In genomic region chr14:51855280-51855679, GRCm38 (mm10) we compare ENCODE assay signal across 10 mouse cellular contexts. TPM values are rescaled to one million over a fixed set of nuclear protein-coding genes. Genes with fewer than 3 reads are reported as not detected.
DNase-seq lines count a peak whose midpoint lies in the region; ATAC-seq lines count a peak whose summit lies in the region.
"Had no signal": no experiment of that assay in that cellular context is flagged by ENCODE, and none has a peak within 500 bp of the region (broad histone marks: within the 10 kb centered on the region; RNA-seq: fewer than 3 reads in every experiment).

No protein-coding gene starts in this region.

- ATAC-seq in common myeloid progenitor, adult 5-6 weeks (replicated peaks; ENCODE audit: low read depth, poor library complexity, severe bottlenecking): peak; percentile 52; the same call in 1 of the 2 replicates
- ATAC-seq in megakaryocyte, adult 5-6 weeks (ENCODE audit: poor library complexity, severe bottlenecking): peak; percentile 57

- peak; percentile 10 for DNase-seq in CD4-positive helper T cell, adult 2 months (ENCODE audit: low read depth, low spot score)
- DNase-seq in heart, adult 11 months: peak; percentile 30
- DNase-seq in naive thymus-derived CD4-positive, alpha-beta T cell, adult 2 months (ENCODE audit: low read depth): peak; percentile 10

RNA-seq across cellular contexts. Expression of gene Ear6, which starts 1.8 kb away (rescaled TPM):
- 0.55 and 3.3 TPM in 2 replicates for total RNA-seq in common myeloid progenitor, adult 5-6 weeks (2017)
- 69.3 and 75.6 TPM in 2 replicates for total RNA-seq in megakaryocyte, adult 5-6 weeks (2015)
- total RNA-seq in megakaryocyte, adult 5-6 weeks (2017): 89.1 and 124 TPM in 2 replicates
- total RNA-seq: adrenal gland, adult 18-20 months; adrenal gland, adult 8-10 months; adrenal gland, postnatal 36 days; G1E had no signal

RNA-seq across cellular contexts. Expression of gene Mettl17, which starts 29.4 kb away (rescaled TPM):
- total RNA-seq in common myeloid progenitor, adult 5-6 weeks (2017): 6.7 and 11.5 TPM in 2 replicates
- 6.2 and 11.7 TPM in 2 replicates for total RNA-seq in megakaryocyte, adult 5-6 weeks (2015)
- 6.3 and 11.1 TPM in 2 replicates for total RNA-seq in megakaryocyte, adult 5-6 weeks (2017)

RNA-seq across cellular contexts. Expression of gene Slc39a2, which starts 37.4 kb away (rescaled TPM):
- 0.49 TPM in 1 of 2 replicates, not detected in the other for total RNA-seq in common myeloid progenitor, adult 5-6 weeks (2017)
- 0.07 TPM in 1 of 2 replicates, not detected in the other for total RNA-seq in megakaryocyte, adult 5-6 weeks (2015)
- 0.18 and 0.20 TPM in 2 replicates for total RNA-seq in megakaryocyte, adult 5-6 weeks (2017)

RNA-seq across cellular contexts. Expression of gene AY358078, which starts 55.4 kb away (rescaled TPM):
- total RNA-seq in common myeloid progenitor, adult 5-6 weeks (2017): not detected in 2 replicates
- not detected in 2 replicates for total RNA-seq in megakaryocyte, adult 5-6 weeks (2015)
- total RNA-seq in megakaryocyte, adult 5-6 weeks (2017): not detected in 2 replicates
- total RNA-seq: adrenal gland, adult 18-20 months; adrenal gland, adult 8-10 months; adrenal gland, postnatal 14 days; adrenal gland, postnatal 36 days; G1E had no signal

RNA-seq across cellular contexts. Expression of gene Ndrg2, which starts 58.7 kb away (rescaled TPM):
- 2.8 and 14.6 TPM in 2 replicates for total RNA-seq in common myeloid progenitor, adult 5-6 weeks (2017)
- total RNA-seq in megakaryocyte, adult 5-6 weeks (2015): 0.36 and 1.5 TPM in 2 replicates
- not detected in 2 replicates for total RNA-seq in megakaryocyte, adult 5-6 weeks (2017)

Comparison
In these comparisons a context has a peak if more than half of its experiments do, and no peak if none do; other contexts are left out.
1. Peak in every context shown above with its lines: DNase-seq and ATAC-seq.
2. RNA of gene Ear6, which starts 1.8 kb away (total RNA-seq): 69.3 to 124 TPM in megakaryocyte, adult 5-6 weeks; 0.55 to 3.3 TPM in common myeloid progenitor, adult 5-6 weeks; every median in the first group is over 10 times any median in the second.